Mouse (Mus musculus): Measurements from ENCODE around the gene Efna4. TPM values are rescaled to one million over a fixed set of nuclear protein-coding genes. Genes with fewer than 3 reads are reported as not detected.

Gene Efna4
- polyA plus RNA-seq, 2 experiments = 0.62 to 0.92 TPM

DNA sequence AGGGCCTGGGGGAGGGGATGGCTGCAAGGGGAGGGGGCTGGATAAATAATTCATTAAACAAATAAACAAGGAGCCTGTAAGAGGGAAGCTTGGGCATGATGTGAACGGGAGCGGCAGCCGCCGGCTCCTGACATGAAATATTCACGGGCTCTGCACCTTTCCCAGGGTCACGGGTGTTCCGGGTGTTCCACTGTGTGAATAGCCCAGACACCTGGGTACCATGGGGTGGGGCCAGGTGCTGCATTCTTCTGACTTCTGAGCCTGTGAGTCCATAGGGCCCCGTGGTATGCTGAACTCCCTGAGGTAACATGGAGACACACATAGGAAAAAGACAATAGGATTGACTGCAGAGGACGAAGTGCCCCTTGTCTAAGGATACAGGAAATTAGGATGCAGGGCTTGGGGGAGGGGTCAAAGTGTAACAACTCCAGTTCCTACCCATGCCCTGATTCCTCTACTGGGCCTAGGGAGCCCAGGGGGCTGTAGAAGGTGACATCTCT lies 10.4 kb downstream of the Efna4 start:
- WGBS (ENCODE audit: insufficient replicate concordance) = 55% methylated on average over 9 of the region's 9 CpGs
- Histone ChIP-seq H3K4me3 (ENCODE audit: insufficient read depth in 1 of 2, low read depth in 2 of 2, low read length in 2 of 2) (no peak overlapping the region), H3K4me2 (ENCODE audit: low read depth) (no peak overlapping the region), H3K4me1 (replicated peaks; ENCODE audit: control insufficient read depth in 2 of 2, insufficient read depth in 2 of 2, low read length in 1 of 2) (0 out of 4 replicates have a peak, but pooled peaks cover 0 to 1% of the 10 kb centered on the region in 2 experiments), H3K9ac (replicated peaks) (no peak overlapping the region), H3K36me3 (replicated peaks; ENCODE audit: control insufficient read depth, insufficient read depth, low read depth) (no peaks in the 10 kb centered on the region), H3K9me3 (ENCODE audit: control insufficient read depth, low read length) (no peaks in the 10 kb centered on the region), H3K27me3 (ENCODE audit: control insufficient read depth, insufficient read depth, low read length) (peaks cover 25% of the 10 kb centered on the region), H3K27ac (no peak overlapping the region)
- TF ChIP-seq CTCF (IDR thresholded peaks at IDR 0.05; ENCODE audit: low read depth) = no peak
- TF ChIP-seq EP300 (IDR thresholded peaks at IDR 0.05; ENCODE audit: low read depth) = no peak
- DNase-seq (ENCODE audit: low read depth in 3 of 3, low spot score in 3 of 3) (no peak), ATAC-seq (ENCODE audit: insufficient read depth) (no peak)

DNA sequence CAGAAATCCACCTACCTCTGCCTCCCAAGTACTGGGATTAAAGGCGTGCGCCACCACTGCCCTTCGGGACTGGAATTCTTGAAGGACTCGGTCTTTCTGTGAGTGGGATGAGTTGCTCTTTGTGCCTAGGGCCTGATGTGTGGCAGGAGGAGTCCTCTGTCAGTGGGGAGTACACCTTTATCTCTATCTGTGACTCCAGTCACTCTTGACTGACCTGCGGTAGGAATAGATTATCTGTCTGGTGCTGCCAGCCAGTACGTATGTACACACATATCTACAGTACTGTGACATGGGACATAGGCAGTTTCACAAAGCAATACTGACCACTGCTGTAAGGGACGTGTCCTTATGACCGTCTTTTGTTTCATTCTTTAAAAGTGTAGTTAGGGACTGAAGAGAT lies 11.9 kb downstream of the Efna4 start:
- Histone ChIP-seq H3K27me3 (ENCODE audit: control insufficient read depth, insufficient read depth, low read length) (peaks cover 40% of the 10 kb centered on the region), H3K27ac (no peak overlapping the region), H3K4me2 (ENCODE audit: low read depth) (no peak overlapping the region), H3K4me3 (ENCODE audit: insufficient read depth in 1 of 2, low read depth in 2 of 2, low read length in 2 of 2) (no peak overlapping the region), H3K9ac (replicated peaks) (no peak overlapping the region), H3K9me3 (ENCODE audit: control insufficient read depth, low read length) (no peaks in the 10 kb centered on the region), H3K36me3 (replicated peaks; ENCODE audit: control insufficient read depth, insufficient read depth, low read depth) (no peaks in the 10 kb centered on the region), H3K4me1 (replicated peaks; ENCODE audit: control insufficient read depth in 2 of 2, insufficient read depth in 2 of 2, low read length in 1 of 2) (0 out of 4 replicates have a peak, but pooled peaks cover 0 to 1% of the 10 kb centered on the region in 2 experiments)
- ATAC-seq (ENCODE audit: insufficient read depth) = no peak
- WGBS (ENCODE audit: insufficient replicate concordance) = 58% methylated on average over 8 of the region's 8 CpGs
- no peak for TF ChIP-seq CTCF (IDR thresholded peaks at IDR 0.05; ENCODE audit: low read depth)
- TF ChIP-seq EP300 (IDR thresholded peaks at IDR 0.05; ENCODE audit: low read depth) = no peak
- no peak for DNase-seq (ENCODE audit: low read depth in 3 of 3, low spot score in 3 of 3)

DNA sequence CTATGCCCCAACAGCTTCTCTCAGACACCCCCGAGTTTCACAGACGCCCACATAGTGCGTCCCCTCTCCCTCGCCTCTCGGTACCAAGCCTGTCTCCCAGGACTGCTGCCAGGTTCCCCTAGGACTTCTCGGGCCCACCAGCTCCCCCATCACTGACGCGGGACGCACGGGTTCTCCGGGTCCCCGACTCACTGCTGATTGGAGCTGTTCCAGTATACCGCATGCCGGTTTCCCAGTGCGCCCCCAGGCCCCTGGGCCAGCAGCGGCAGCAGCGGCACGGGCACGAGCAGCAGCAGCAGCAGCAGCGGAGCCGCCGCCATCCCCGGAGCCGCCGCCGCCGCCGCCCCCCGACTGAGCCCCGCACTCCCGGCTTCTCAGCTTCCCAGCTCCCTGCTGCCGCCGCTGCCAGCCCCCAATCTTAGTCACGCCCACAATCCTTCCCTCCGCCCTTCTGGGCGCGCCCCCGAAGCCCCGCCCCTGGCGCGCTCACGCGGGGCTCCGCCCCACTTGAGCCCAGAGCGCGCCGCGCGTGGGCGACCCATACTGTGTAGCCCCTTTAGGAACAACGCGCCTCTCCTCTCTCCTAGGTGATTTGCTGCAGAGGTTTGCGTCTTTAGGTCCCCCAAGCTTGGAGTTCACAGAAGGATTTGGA lies 15.2 kb downstream of the Efna4 start, which contains the start of gene Efna3:
Efna3 (minus strand) TSS at position 452 of the 652 bp plus-strand sequence.
- Histone ChIP-seq H3K4me3 (ENCODE audit: insufficient read depth in 1 of 2, low read depth in 2 of 2, low read length in 2 of 2) (peak within 1 kb of the TSS; percentile 22 to 41; a peak in 3 of 4 replicates), H3K36me3 (replicated peaks; ENCODE audit: control insufficient read depth, insufficient read depth, low read depth) (no peaks in the 10 kb centered on the region), H3K4me2 (ENCODE audit: low read depth) (peak within 1 kb of the TSS; percentile 55), H3K4me1 (replicated peaks; ENCODE audit: control insufficient read depth in 2 of 2, insufficient read depth in 2 of 2, low read length in 1 of 2) (peaks cover 0 to 1% of the 10 kb centered on the region in 2 experiments; a peak in 1 of 4 replicates), H3K9ac (replicated peaks) (no peak within 1 kb of the TSS), H3K27ac (no peak within 1 kb of the TSS), H3K9me3 (ENCODE audit: control insufficient read depth, low read length) (no peaks in the 10 kb centered on the region), H3K27me3 (ENCODE audit: control insufficient read depth, insufficient read depth, low read length) (peaks cover 67% of the 10 kb centered on the region)
- TF ChIP-seq CTCF (IDR thresholded peaks at IDR 0.05; ENCODE audit: low read depth) (no peak), EP300 (IDR thresholded peaks at IDR 0.05; ENCODE audit: low read depth) (no peak)
- DNase-seq (ENCODE audit: low read depth in 3 of 3, low spot score in 3 of 3) (no peak), ATAC-seq (ENCODE audit: insufficient read depth) (peak; percentile 37; the same call in 1 of the 2 replicates)
- under 1% methylated on average over 53 of the region's 53 CpGs for WGBS (ENCODE audit: insufficient replicate concordance)

DNA sequence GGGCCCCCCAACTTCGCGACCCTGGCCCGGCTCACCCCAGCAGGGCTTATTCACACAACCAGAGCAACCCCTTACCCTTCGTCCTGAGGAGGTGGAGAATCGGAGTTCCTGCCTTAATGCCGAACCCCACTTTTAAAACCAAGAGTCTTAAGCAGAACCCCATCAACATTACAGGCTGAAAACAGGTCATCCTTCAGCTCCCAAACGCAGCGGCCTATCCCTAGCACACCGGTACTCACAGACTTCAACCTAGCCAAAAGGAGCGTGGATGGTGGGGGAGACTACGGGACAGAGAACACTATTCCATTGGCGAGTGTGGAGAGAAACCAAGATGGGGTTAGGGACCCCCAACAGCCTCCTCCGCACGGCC lies 15.7 kb downstream of the Efna4 start:
- DNase-seq (ENCODE audit: low read depth in 3 of 3, low spot score in 3 of 3) = no peak
- peaks cover 72% of the 10 kb centered on the region for H3K27me3 ChIP-seq (ENCODE audit: control insufficient read depth, insufficient read depth, low read length)
- H3K27ac ChIP-seq = no peak overlapping the region
- no peaks in the 10 kb centered on the region for H3K36me3 ChIP-seq (replicated peaks; ENCODE audit: control insufficient read depth, insufficient read depth, low read depth)
- peak overlapping the region; percentile 55 for H3K4me2 ChIP-seq (ENCODE audit: low read depth)
- H3K9ac ChIP-seq (replicated peaks) = no peak overlapping the region
- H3K4me3 ChIP-seq (ENCODE audit: insufficient read depth in 1 of 2, low read depth in 2 of 2, low read length in 2 of 2) = peak overlapping the region in 1 of 2 experiments; percentile 41; a peak in 2 of 4 replicates
- peaks cover 0 to 1% of the 10 kb centered on the region in 2 experiments; a peak in 1 of 4 replicates for H3K4me1 ChIP-seq (replicated peaks; ENCODE audit: control insufficient read depth in 2 of 2, insufficient read depth in 2 of 2, low read length in 1 of 2)
- TF ChIP-seq CTCF (IDR thresholded peaks at IDR 0.05; ENCODE audit: low read depth) (no peak), EP300 (IDR thresholded peaks at IDR 0.05; ENCODE audit: low read depth) (no peak)
- no peaks in the 10 kb centered on the region for H3K9me3 ChIP-seq (ENCODE audit: control insufficient read depth, low read length)
- WGBS (ENCODE audit: insufficient replicate concordance) = under 1% methylated on average over 14 of the region's 14 CpGs
- no peak for ATAC-seq (ENCODE audit: insufficient read depth)

Data from liver, embryonic 14.5 days (tissue).